Mouse (Mus musculus) liver, embryonic 11.5 days (tissue): ENCODE results near the gene Zfhx3. TPM values are rescaled to one million over a fixed set of nuclear protein-coding genes. Genes with fewer than 3 reads are reported as not detected.

Experiments used
- ATAC-seq: fragments of 200-750 bp; cut with Nextera tagmentation; replicated peaks from 2 replicates; pipeline ENCODE4 v1.8.0; 2017; ENCODE audit warnings: moderate number of reproducible peaks, mild to moderate bottlenecking, moderate TSS enrichment, moderate library complexity; ENCODE audit not compliant: low FRiP score
- DNase-seq: peaks from one replicate; pipeline ENCODE4 v3.0.0-alpha.2; 2017; ENCODE audit warnings: low spot score
- H3K27ac ChIP-seq: fragments of 300-500 bp; sonication (generic); 2 replicates; pipeline ENCODE4 v1.5.1; 2014; ENCODE audit warnings: mild to moderate bottlenecking, low read depth, low read length, control low read depth
- H3K27me3 ChIP-seq: fragments of 300-500 bp; sonication (generic); replicated peaks from 2 replicates; pipeline ENCODE4 v1.6.1; 2014; ENCODE audit warnings: low read length, mixed read lengths; ENCODE audit not compliant: control insufficient read depth, insufficient read depth
- H3K36me3 ChIP-seq: fragments of 300-500 bp; sonication (generic); 2 replicates; pipeline ENCODE4 v1.6.1; 2014; ENCODE audit warnings: mild to moderate bottlenecking, low read length, moderate library complexity, mixed read lengths; ENCODE audit not compliant: control insufficient read depth, insufficient read depth
- H3K4me1 ChIP-seq: fragments of 300-500 bp; sonication (generic); replicated peaks from 2 replicates; pipeline ENCODE4 v1.6.1; 2014; ENCODE audit warnings: low read length, mixed read lengths; ENCODE audit not compliant: control insufficient read depth, insufficient read depth
- H3K4me2 ChIP-seq: fragments of 300-500 bp; sonication (generic); 2 replicates; pipeline ENCODE4 v1.6.1; 2014; ENCODE audit warnings: mild to moderate bottlenecking, control low read depth, moderate library complexity
- H3K4me3 ChIP-seq: fragments of 300-500 bp; sonication (generic); 2 replicates; pipeline ENCODE4 v1.5.1; 2014; ENCODE audit warnings: low read depth, low read length, control low read depth
- H3K9ac ChIP-seq: fragments of 300-500 bp; sonication (generic); 2 replicates; pipeline ENCODE4 v1.6.1; 2014; ENCODE audit warnings: low read depth, low read length, control low read depth
- H3K9me3 ChIP-seq: fragments of 300-500 bp; sonication (generic); 2 replicates; pipeline ENCODE4 v1.6.1; 2016; ENCODE audit warnings: low read length, inconsistent platforms, mixed read lengths; ENCODE audit not compliant: control insufficient read depth
- WGBS: fragments of 180-500 bp; shearing (Covaris S2); extraction: QIAGEN DNeasy Blood & Tissue Kit; methylation state at CpG from one replicate; pipeline ENCODE4 v1.1.7; 2014; 5-methylcytosine and 5-hydroxymethylcytosine counted together
- polyA plus RNA-seq: library from polyadenylated mRNA; unstranded; fragments of >200 nt; fragmentation: Nextera tagmentation; extraction: Ambion mirVana; gene quantifications from 2 replicates; pipeline ENCODE4 v1.2.1, GENCODE M21; 2014

Zfhx3 gene
- polyA plus RNA-seq, 1 experiment from 2014 or later: 6.1 TPM

GRCm38 (mm10) chr8:108510641-108511325 is 568.3 kb downstream of the Zfhx3 start:
- H3K27ac ChIP-seq: no peak overlapping the region
- H3K9ac ChIP-seq: no peak overlapping the region
- H3K27me3 ChIP-seq: no peaks in the 10 kb centered on the region
- H3K36me3 ChIP-seq: no peaks in the 10 kb centered on the region
- H3K4me2 ChIP-seq: no peak overlapping the region
- no peaks in the 10 kb centered on the region for H3K9me3 ChIP-seq
- 70% methylated on average over 14 of the region's 14 CpGs for WGBS
- DNase-seq: no peak
- no peaks in the 10 kb centered on the region for H3K4me1 ChIP-seq
- no peak for ATAC-seq
- no peak overlapping the region for H3K4me3 ChIP-seq

GRCm38 (mm10) chr8:108518116-108518515 is 575.7 kb downstream of the Zfhx3 start:
- H3K4me3 ChIP-seq: no peak overlapping the region
- H3K4me2 ChIP-seq: no peak overlapping the region
- no peak overlapping the region for H3K27ac ChIP-seq
- no peaks in the 10 kb centered on the region for H3K36me3 ChIP-seq
- no peaks in the 10 kb centered on the region for H3K9me3 ChIP-seq
- 87% methylated on average over 7 of the region's 7 CpGs for WGBS
- no peak for ATAC-seq
- no peaks in the 10 kb centered on the region for H3K4me1 ChIP-seq
- no peak for DNase-seq
- H3K27me3 ChIP-seq: no peaks in the 10 kb centered on the region
- no peak overlapping the region for H3K9ac ChIP-seq

GRCm38 (mm10) chr8:108522050-108522449 is 579.6 kb downstream of the Zfhx3 start:
- H3K9ac ChIP-seq: no peak overlapping the region
- no peaks in the 10 kb centered on the region for H3K27me3 ChIP-seq
- ATAC-seq (no peak), DNase-seq (no peak)
- no peak overlapping the region for H3K27ac ChIP-seq
- no peaks in the 10 kb centered on the region for H3K4me1 ChIP-seq
- H3K4me2 ChIP-seq: no peak overlapping the region
- H3K9me3 ChIP-seq: no peaks in the 10 kb centered on the region
- no peaks in the 10 kb centered on the region for H3K36me3 ChIP-seq
- 82% methylated on average over 4 of the region's 4 CpGs for WGBS
- H3K4me3 ChIP-seq: no peak overlapping the region

- Histone ChIP-seq H3K27me3 (no peaks in the 10 kb centered on the region), H3K4me1 (no peaks in the 10 kb centered on the region), H3K4me3 (no peak overlapping the region), H3K27ac (no peak overlapping the region), H3K9me3 (no peaks in the 10 kb centered on the region), H3K4me2 (no peak overlapping the region), H3K36me3 (no peaks in the 10 kb centered on the region), H3K9ac (no peak overlapping the region)
- DNase-seq (no peak), ATAC-seq (no peak)
- WGBS: 87% methylated on average over 7 of the region's 7 CpGs
These were observed 587.0 kb downstream of the Zfhx3 start for GRCm38 (mm10) chr8:108529421-108529820.

- 82% methylated on average over 16 of the region's 16 CpGs for WGBS
- no peaks in the 10 kb centered on the region for H3K36me3 ChIP-seq
- no peaks in the 10 kb centered on the region for H3K4me1 ChIP-seq
- no peaks in the 10 kb centered on the region for H3K27me3 ChIP-seq
- ATAC-seq (no peak), DNase-seq (no peak)
- H3K27ac ChIP-seq: no peak overlapping the region
- no peak overlapping the region for H3K4me3 ChIP-seq
- H3K4me2 ChIP-seq: no peak overlapping the region
- no peaks in the 10 kb centered on the region for H3K9me3 ChIP-seq
- H3K9ac ChIP-seq: no peak overlapping the region
These were observed 592.9 kb downstream of the Zfhx3 start for GRCm38 (mm10) chr8:108535121-108535876.

- H3K9me3 ChIP-seq: no peaks in the 10 kb centered on the region
- WGBS: 82% methylated on average over 7 of the region's 7 CpGs
- no peak overlapping the region for H3K9ac ChIP-seq
- no peak for ATAC-seq
- H3K4me1 ChIP-seq: no peaks in the 10 kb centered on the region
- no peak overlapping the region for H3K4me2 ChIP-seq
- no peak overlapping the region for H3K4me3 ChIP-seq
- H3K36me3 ChIP-seq: no peaks in the 10 kb centered on the region
- DNase-seq: no peak
- H3K27me3 ChIP-seq: no peaks in the 10 kb centered on the region
- no peak overlapping the region for H3K27ac ChIP-seq
These were observed 593.7 kb downstream of the Zfhx3 start for GRCm38 (mm10) chr8:108536186-108536585.

- Histone ChIP-seq H3K4me3 (no peak overlapping the region), H3K4me2 (no peak overlapping the region), H3K9me3 (no peaks in the 10 kb centered on the region), H3K27me3 (no peaks in the 10 kb centered on the region), H3K4me1 (no peaks in the 10 kb centered on the region), H3K36me3 (no peaks in the 10 kb centered on the region), H3K27ac (no peak overlapping the region), H3K9ac (no peak overlapping the region)
- ATAC-seq (no peak), DNase-seq (no peak)
- WGBS: 83% methylated on average over 15 of the region's 15 CpGs
These were observed 594.5 kb downstream of the Zfhx3 start for GRCm38 (mm10) chr8:108536911-108537351.

GRCm38 (mm10) chr8:108537686-108538551 is 595.5 kb downstream of the Zfhx3 start:
- ATAC-seq: no peak
- no peaks in the 10 kb centered on the region for H3K9me3 ChIP-seq
- H3K4me3 ChIP-seq: no peak overlapping the region
- WGBS: 83% methylated on average over 25 of the region's 25 CpGs
- H3K36me3 ChIP-seq: no peaks in the 10 kb centered on the region
- H3K27ac ChIP-seq: no peak overlapping the region
- H3K4me1 ChIP-seq: no peaks in the 10 kb centered on the region
- DNase-seq: no peak
- no peak overlapping the region for H3K4me2 ChIP-seq
- H3K9ac ChIP-seq: no peak overlapping the region
- no peaks in the 10 kb centered on the region for H3K27me3 ChIP-seq
